Mouse (Mus musculus) layer of hippocampus, postnatal 14 days (tissue): ENCODE measurements around the gene Ncan. TPM values are rescaled to one million over a fixed set of nuclear protein-coding genes. Genes with fewer than 3 reads are reported as not detected.
A peak's percentile ranks its signal among the peaks of the same experiment; 100 is the strongest.

Experiments used
- DNase-seq, 2 experiments: peaks; one replicate each; pipeline ENCODE4 v3.0.0; 2021 to 2022; ENCODE audit warnings: low spot score in 2 of 2, mixed read lengths in 1 of 2
- long read RNA-seq, 2 experiments: library from polyadenylated mRNA; stranded (forward); transcript quantifications; one replicate each; pipeline ENCODE4 v2.0.0; 2021
- total RNA-seq, 2 experiments: library from RNA; stranded (reverse); gene quantifications; 2 replicates each; pipeline ENCODE4 v1.2.3; 2021

Gene Ncan
- total RNA-seq: 100 to 1,000 TPM; 371 to 387 TPM
- long read RNA-seq, experiment 1, full-length matches to known transcripts: 6 of 36 reads
- long read RNA-seq, experiment 1, partial matches to known transcripts: 13 of 36 reads
- long read RNA-seq, experiment 1, other reads (novel, unspliced or antisense): 17 of 36 reads
- long read RNA-seq, experiment 2, full-length matches to known transcripts: 4 of 53 reads
- long read RNA-seq, experiment 2, partial matches to known transcripts: 13 of 53 reads
- long read RNA-seq, experiment 2, other reads (novel, unspliced or antisense): 36 of 53 reads

- peak; percentile 92 to 93 for DNase-seq
Observed at GRCm38 (mm10) chr8:70120667-70121066, at the start of gene Ncan. Gene Ncan, minus strand, starts transcription at chr8:70120873.

- no peak for DNase-seq
Observed at GRCm38 (mm10) chr8:70170116-70170515, 49.4 kb upstream of the Ncan start.

DNA sequence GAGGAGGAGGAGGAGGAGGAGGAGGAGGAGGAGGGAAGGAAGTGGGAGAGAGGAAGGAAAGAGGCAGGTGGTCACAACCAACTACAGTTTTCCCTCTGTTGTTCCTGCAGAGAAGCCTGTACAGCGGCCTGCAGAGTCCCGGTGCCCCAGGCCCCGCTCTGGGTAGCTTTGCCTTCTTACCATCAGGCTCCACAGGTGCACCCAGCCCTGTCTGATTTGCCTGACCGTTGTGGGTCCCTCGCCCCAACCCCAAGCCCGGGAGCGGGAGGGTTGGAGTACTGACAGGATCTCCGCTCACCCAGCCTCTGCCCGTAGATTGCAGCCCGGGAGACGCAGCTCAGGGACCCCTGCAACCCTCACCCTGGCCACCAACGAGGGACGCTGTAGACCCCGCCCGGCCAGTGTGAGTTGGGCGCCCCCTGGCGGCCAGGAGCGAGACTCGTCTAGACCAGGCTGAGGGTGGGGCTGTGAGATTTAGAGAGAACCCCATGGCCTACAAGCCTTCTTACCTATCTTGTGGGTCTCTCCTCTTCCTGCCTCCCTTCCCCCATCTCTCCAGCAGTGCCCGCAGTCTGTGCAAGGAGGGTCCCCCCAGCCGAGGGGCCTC is 45.9 kb upstream of the Ncan start:
- peak; percentile 39 to 52 for DNase-seq

GRCm38 (mm10) chr8:70163316-70163715 is 42.6 kb upstream of the Ncan start:
- no peak for DNase-seq

DNA sequence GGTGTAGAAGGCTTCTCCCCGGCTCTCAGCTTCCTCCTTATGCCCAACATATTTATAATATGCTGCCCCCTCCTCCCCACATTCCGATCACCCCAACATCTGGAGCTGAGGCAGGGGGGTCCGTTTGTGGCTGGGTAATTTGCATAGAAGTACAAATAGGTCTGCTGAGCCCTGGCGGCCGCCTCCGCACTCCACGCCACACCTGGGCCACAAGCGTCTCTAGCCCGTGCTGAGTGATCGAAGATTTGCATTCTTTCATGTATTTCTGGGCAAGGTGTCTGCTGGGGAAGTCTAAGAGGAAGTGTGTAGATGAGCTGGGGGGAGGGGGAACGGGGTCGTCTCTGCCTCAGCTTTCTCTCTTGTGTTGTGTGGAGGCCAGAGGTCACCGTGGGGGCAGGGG is 39.3 kb upstream of the Ncan start:
- no peak for DNase-seq

- no peak for DNase-seq
Observed at GRCm38 (mm10) chr8:70159211-70159610, 38.5 kb upstream of the Ncan start.

DNA sequence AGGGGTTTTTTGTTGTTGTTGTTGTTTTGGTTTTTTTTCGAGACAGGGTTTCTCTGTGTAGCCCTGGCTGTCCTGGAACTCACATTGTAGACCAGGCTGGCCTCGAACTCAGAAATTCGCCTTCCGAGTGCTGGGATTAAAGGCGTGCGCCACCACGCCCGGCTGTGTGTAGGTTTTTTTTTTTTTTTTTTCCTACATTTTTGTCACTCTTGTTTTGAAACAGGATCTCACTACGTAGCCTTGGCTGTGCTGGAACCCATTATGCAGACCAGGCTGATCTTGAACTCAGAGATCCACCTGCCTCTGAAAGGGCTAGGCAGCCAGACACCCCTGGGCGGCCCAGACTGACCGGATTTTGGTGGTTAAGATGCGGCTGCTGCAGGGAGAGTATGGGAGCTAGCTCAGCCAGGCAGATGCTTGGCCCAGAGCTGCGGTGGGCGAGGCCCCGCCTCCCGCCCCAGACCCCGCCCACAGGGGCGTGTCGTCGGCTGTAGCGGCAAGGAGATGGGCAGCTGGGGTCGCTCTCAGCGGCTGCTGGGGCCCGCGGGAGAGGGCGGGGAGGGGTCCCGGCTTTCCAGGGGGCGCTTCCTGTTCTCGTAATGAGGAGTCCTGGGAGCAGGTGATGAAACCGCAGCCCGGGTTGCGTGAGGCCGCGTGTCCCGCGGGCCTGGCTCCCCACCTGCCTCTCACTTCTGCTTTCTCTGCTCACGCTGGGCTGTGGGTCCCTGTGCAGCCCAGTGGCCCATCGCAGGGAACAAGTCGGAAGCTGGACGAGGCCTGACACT is 37.6 kb upstream of the Ncan start:
- DNase-seq: peak; percentile 54 to 59

- DNase-seq: no peak
Observed at GRCm38 (mm10) chr8:70157240-70157800, 36.6 kb upstream of the Ncan start.

- DNase-seq: peak; percentile 30 to 57
Observed at GRCm38 (mm10) chr8:70152537-70153257, 32.0 kb upstream of the Ncan start.

DNA sequence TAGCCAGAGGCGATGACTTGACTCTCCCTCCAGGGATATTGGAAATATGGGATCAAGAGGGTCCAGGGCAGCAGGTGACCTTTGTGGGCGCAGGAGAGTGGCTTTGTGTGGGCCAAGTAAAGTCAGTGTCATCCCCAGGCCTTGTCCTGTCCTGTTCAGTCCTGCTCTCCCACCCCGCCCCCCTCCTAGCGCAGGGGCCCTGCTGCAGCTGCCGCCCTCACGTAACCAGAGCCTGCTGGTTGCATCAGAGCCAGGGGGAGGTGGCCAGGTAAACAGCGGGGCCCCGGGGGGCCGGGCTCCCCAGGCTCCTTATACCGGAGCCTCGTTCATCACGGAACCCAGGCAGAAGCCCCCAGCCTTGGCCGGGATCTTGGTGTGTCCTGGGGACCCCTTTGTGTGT is 29.5 kb upstream of the Ncan start:
- DNase-seq: no peak

DNA sequence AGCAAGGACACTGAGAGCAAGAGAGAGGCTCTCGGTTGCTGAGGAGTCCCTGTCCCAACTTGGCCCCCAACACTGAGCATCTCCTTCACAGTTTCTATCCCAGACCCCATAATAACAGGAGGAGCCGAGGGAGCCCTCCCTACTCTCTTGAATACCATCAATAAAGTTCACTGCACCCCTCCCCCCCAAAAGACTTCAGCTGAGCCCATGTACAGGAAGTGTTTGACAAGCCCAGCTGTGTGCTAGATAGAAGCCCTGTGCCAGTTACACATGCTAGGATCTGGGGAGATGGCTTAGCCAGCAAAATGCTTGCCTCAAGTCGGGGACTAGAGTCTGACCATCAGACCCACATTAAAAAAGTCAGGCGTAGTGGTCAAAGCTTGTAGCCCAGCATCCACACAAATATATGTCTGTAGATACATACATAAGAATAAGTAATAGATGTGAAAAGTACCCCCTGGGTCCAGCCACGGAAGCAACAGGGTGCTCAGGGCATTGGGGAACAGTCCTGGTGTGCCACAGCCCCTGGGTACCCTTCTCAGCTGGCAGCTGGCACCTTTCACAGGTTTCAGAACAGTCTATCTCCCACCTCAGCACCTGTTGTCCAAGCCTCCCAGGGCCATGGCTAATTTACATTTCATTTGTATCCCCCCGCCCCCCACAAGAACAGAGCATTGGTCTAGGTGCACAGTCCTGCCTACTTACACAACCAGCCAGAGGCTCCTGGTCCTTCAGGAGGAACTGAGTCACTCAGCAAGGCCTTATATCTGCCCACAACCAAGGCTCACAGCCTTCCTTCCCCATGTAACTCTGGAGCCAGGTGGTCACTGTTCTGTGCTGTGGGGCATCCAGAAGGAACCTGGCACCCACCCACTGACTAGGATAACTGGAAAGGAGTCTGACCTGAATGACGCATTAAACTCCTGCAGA is 27.3 kb upstream of the Ncan start:
- no peak for DNase-seq

- DNase-seq: no peak
Observed at GRCm38 (mm10) chr8:70139981-70140380, 19.3 kb upstream of the Ncan start.

DNA sequence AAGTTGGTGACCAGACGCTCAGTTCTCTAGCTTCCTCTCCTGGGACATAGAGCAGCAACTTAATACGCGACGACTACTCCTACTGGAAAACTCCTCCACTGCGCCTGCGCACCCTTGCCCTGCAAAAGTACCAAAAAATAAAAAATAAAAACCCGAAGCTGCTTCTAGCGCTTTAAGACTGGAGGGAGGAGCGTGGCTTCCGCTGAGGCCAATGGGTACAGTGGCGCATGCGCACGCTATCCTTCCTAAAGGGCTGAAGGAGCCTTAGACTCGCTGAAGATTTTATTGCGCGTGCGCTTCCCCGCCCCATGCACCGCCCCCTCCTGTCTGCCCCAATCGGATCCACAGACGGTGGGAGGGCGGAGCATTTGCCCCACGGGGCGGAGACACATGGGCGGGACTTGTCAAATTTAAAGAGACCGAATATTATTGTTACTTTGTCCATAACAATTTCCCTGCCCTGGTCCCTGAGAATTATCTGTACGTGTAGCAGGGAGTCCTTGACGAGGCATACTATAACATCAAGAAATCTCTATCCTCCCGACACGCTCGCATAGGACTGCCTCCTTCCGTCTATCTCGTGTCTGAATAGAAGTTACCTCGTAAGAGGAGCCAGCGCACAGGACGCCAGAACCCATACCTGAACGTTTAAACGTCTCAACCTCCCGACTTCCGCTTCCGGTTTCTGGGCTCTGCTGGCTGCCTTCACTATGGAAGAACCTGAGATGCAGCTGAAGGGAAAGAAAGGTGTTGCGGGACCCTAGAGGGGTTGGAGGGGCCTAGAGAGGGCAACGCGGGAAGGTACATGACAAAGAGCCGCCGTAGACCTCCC is 18.6 kb upstream of the Ncan start, which contains the start of the genes Rfxank, Borcs8 and Mef2b:
Gene Rfxank (minus strand): TSS at position 129 of the 832 bp plus-strand sequence.
Gene Borcs8 (plus strand): TSS at position 474 of the 832 bp plus-strand sequence.
Gene Mef2b (plus strand): TSS at position 686 of the 832 bp plus-strand sequence.
- DNase-seq: peak; percentile 96 to 99

GRCm38 (mm10) chr8:70137890-70138289 is 17.2 kb upstream of the Ncan start:
- DNase-seq: no peak

- no peak for DNase-seq
Observed at GRCm38 (mm10) chr8:70136591-70136990, 15.9 kb upstream of the Ncan start.

DNA sequence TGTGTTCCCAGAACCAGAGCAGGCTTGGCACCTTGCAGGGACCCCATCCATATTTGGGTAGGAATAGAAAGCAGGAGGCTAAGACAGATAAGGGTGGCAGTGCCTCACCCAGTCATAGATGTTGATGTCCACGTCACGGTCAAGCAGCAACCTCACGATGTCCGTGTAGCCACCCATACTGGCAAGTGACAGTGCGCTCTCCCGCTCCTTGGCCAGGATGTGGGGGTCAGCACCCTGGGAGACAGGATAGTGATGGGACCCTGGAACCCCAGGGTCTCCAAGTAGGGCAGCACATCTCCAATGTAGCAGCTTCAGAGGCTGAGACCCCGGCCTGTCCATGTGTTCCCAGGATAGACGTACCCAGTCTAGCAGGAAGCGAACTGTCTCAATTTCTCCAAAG is 14.3 kb upstream of the Ncan start:
- DNase-seq: no peak

DNA sequence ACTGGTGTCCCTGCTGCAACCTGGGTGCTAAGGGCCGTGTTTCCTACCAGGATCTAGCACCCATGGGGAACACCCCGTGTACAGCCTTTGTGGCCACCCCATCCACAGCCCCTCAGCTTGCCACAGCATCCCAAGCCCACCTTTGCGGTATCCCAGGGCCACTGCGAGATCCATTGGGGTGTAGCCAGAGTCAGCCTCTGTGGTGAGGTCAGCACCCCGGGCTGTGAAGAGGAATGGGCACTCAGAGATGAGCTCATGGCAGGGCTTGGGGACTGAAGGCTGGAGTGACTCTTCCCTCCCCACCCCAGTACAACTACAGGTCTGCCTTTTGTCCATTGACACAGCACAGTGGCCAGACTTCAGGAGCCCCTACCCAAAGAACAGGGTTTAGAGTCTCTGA is 13.4 kb upstream of the Ncan start:
- DNase-seq: no peak

- peak; percentile 69 to 81 for DNase-seq
Observed at GRCm38 (mm10) chr8:70131166-70131883, 10.7 kb upstream of the Ncan start, which contains the start of gene Nr2c2ap. Gene Nr2c2ap, plus strand, starts transcription at chr8:70131333.
